In the genomic region with DNA sequence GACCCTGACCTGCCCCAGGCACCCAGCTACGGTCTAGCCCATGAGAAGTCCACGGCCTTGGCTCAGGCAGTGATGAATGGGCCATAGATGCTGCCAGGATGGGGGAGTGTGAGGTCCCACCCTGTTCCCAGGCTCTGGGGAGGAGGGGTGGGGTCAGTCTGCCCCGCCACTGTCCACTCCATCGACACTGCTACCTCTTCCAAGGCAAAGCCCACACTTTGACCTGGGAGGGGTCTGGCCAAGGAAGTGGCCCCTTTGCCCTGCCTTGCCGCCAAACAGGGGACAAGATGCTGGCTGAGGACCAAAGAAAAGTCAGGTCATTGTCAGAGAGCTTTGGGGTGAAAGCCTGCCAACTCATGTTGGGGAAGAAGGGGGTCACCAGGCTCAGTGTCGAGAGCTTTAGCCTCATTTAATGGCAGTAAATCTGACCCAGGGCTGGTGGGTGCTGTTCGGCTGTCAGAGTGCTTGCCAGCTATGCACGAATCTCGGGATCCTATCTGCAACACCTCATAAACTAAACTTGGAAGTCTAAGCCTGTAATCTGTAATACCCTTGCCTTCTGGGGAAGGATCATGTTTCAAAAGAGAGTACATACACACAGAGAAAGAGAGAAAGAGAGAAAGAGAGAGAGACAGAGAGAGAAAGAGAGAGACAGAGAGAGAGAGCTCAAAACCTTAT, we compare ENCODE assay signal across 9 mouse cellular contexts. TPM values are rescaled to one million over a fixed set of nuclear protein-coding genes. Genes with fewer than 3 reads are reported as not detected.
DNase-seq lines count a peak whose midpoint lies in the region; ATAC-seq lines count a peak whose summit lies in the region.
"Had no signal": no experiment of that assay in that cellular context is flagged by ENCODE, and none has a peak within 500 bp of the region (broad histone marks: within the 10 kb centered on the region; RNA-seq: fewer than 3 reads in every experiment).

No protein-coding gene starts in this region.

- 65% methylated on average over 9 of the region's 9 CpGs for WGBS in forebrain, embryonic 16.5 days

- no peak overlapping the region for H3K4me3 ChIP-seq in forebrain, embryonic 16.5 days (replicated peaks; ENCODE audit: low read length)

- no peak for ATAC-seq in forebrain, embryonic 16.5 days

- H3K4me2 ChIP-seq in forebrain, embryonic 16.5 days (ENCODE audit: low read length), result no peak overlapping the region

- H3K9me3 ChIP-seq in forebrain, embryonic 16.5 days (ENCODE audit: control insufficient read depth, low read length), result no peaks in the 10 kb centered on the region

- no peaks in the 10 kb centered on the region for H3K36me3 ChIP-seq in forebrain, embryonic 16.5 days (ENCODE audit: control insufficient read depth, insufficient read depth)

- H3K27me3 ChIP-seq in forebrain, embryonic 16.5 days (replicated peaks; ENCODE audit: control insufficient read depth, insufficient read depth, low read length), result no peaks in the 10 kb centered on the region

- H3K4me1 ChIP-seq in forebrain, embryonic 16.5 days (replicated peaks; ENCODE audit: control insufficient read depth, insufficient read depth, low read length), result peaks cover 3% of the 10 kb centered on the region; the same call in 1 of the 2 replicates

- DNase-seq in gastrocnemius, adult 18-20 months (ENCODE audit: low spot score), result peak; percentile 42
- no peak for DNase-seq in gastrocnemius, postnatal 36 days
- peak; percentile 42 for DNase-seq in urinary bladder, postnatal 14 days (ENCODE audit: low spot score)
- no peak for DNase-seq in urinary bladder, postnatal 25 days (ENCODE audit: low spot score)
- DNase-seq in lung, adult 18-20 months, result peak; percentile 64 to 65
- DNase-seq in B cell, adult 2 months, result no peak
- DNase-seq in right cerebral cortex, adult 18-20 months, result no peak
- DNase-seq: layer of hippocampus, adult 9-11 months had no signal

- H3K9ac ChIP-seq in forebrain, embryonic 16.5 days (replicated peaks; ENCODE audit: low read depth, low read length), result no peak overlapping the region

- H3K27ac ChIP-seq in forebrain, embryonic 16.5 days (ENCODE audit: low read length), result no peak overlapping the region

- intact Hi-C loops in gastrocnemius, postnatal 36 days (cut with DNase I), result no loop called here

RNA-seq across cellular contexts. Expression of a gene that starts 17.1 kb away (rescaled TPM):
- 10 to 100 TPM; 12.4 to 14.9 TPM for total RNA-seq in gastrocnemius, adult 18-20 months (2021)
- total RNA-seq in gastrocnemius, postnatal 36 days (2021), result 10 to 100 TPM; 11.8 to 14.0 TPM
- polyA plus RNA-seq in forebrain, embryonic 16.5 days (2015; fragmentation: Nextera tagmentation; extraction: Ambion mirVana), result 2.3 and 2.7 TPM in 2 replicates

Comparison
In these comparisons a context has a peak if more than half of its experiments do, and no peak if none do; other contexts are left out.
1. DNase-seq: peak in gastrocnemius, adult 18-20 months (single experiment), urinary bladder, postnatal 14 days (single experiment) and lung, adult 18-20 months (2 of 2); none in gastrocnemius, postnatal 36 days (0 of 2), urinary bladder, postnatal 25 days (single experiment), B cell, adult 2 months (0 of 2) and right cerebral cortex, adult 18-20 months (single experiment).